Mouse (Mus musculus): ENCODE results near the gene Etnk1.

GRCm38 (mm10) chr6:143179733-143180132 lies 12.7 kb downstream of the Etnk1 start:
- TF ChIP-seq GATA1 (IDR thresholded peaks at IDR 0.05; ENCODE audit: borderline replicate concordance, low read length) (no peak), POLR2AphosphoS5 (IDR thresholded peaks at IDR 0.05; ENCODE audit: insufficient replicate concordance, low read depth, low read length) (no peak), TAL1 (conservative IDR thresholded peaks at IDR 0.05; ENCODE audit: low read depth, low read length) (no peak), GATA2 (IDR thresholded peaks at IDR 0.05; ENCODE audit: borderline replicate concordance, low read depth, low read length) (no peak), CTCF (IDR thresholded peaks at IDR 0.05; ENCODE audit: low read depth, low read length) (no peak)
